Mouse (Mus musculus): ENCODE measurements around the gene Xpot. TPM values are rescaled to one million over a fixed set of nuclear protein-coding genes. Genes with fewer than 3 reads are reported as not detected.

Gene Xpot
- total RNA-seq (2021) = 10 to 100 TPM; 53.8 to 73.0 TPM
- long read RNA-seq, experiment 1, full-length matches to known transcripts = 5 of 22 reads
- long read RNA-seq, experiment 1, partial matches to known transcripts = 1 of 22 reads
- long read RNA-seq, experiment 1, other reads (novel, unspliced or antisense) = 16 of 22 reads
- long read RNA-seq, experiment 2, full-length matches to known transcripts = 4 of 22 reads
- long read RNA-seq, experiment 2, partial matches to known transcripts = 6 of 22 reads
- long read RNA-seq, experiment 2, other reads (novel, unspliced or antisense) = 12 of 22 reads

DNA sequence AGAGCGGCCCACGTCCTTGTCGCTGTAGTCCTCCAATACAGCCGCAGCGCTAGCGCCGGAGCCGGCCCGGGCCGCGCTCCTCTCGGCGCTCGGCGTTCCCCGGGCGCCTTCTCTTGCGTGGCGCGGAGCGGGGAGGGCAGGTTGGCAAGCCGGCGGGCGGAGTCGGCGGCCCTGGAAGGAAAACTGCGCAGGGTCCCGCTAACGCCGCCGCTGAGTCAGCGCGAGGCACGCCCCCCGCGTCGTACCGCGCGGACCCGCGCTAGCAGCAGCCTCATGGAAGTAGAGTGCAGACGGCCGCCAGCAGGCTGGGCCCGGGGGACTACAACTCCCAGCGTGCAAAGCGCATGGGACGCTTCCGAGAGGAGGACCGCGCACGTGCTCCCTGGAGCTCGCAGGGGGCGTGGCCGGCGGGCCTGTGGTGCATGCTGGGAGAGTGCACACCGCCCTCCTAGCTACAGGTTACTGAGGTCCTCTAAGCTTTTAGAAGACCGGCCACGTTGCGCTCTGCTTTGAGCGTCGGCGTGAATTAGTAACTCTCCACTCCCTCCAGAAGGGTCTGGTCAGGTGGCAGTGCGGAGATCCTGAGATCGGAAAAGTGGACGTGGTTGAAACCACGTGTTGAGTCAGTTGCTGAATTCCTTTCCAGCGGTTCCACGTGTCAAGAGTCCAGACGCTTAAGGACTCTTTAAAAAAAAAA, at the start of gene Xpot:
TSS of gene Xpot (minus strand) at position 147 of the 697 bp plus-strand sequence.
- peak; percentile 94 to 95 for DNase-seq (ENCODE audit: low spot score in 2 of 2)

GRCm38 (mm10) chr10:121669103-121669502, 43.0 kb upstream of the Xpot start:
- DNase-seq (ENCODE audit: low spot score in 2 of 2) = no peak

DNA sequence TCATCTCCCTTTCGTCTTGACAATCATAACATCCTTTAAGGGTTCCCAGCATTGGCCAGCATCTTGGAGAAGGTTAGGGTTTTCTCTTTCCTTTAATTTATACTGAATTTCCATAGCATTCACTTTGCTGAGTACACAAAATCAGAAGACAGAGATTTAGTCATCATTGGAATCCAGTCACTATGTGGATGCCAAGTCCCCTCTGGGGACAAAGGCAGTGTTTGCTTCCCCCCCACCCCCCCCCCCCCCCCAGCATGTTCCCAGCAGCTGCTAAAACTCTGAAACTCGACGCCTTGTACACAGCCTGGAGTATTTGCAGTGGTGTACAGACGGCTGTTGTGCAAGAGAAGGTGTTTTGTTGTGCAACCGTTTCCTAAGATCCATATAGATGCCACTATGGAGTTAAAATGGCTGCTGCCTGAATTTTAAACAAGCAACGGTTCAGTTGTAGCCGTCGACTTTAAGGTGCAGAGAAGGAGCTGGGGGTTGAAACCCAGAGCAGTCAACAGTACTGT, 39.6 kb upstream of the Xpot start:
- no peak for DNase-seq (ENCODE audit: low spot score in 2 of 2)

GRCm38 (mm10) chr10:121663599-121663998, 37.5 kb upstream of the Xpot start:
- no peak for DNase-seq (ENCODE audit: low spot score in 2 of 2)

DNA sequence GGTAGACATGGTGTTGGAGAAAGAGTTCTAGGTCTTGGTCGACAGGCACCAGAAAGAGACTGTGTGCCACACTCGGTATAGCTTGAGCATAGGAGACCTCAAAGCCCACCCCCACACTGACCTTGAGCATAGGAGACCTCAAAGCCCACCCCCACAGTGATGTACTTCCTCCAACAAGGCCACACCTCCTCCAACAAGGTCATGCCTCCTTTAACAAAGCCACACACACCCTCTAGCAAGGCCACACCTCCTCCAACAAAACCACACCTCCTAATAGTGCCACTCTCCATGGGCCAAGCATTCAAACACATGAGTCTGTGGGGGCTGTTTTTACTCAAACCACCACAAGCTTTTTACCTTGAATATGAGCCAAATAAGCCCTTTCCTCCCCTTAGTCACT, 36.6 kb upstream of the Xpot start:
- DNase-seq (ENCODE audit: low spot score in 2 of 2) = no peak

GRCm38 (mm10) chr10:121655907-121656306, 29.8 kb upstream of the Xpot start:
- DNase-seq (ENCODE audit: low spot score in 2 of 2) = no peak

GRCm38 (mm10) chr10:121653079-121653478, 26.9 kb upstream of the Xpot start:
- no peak for DNase-seq (ENCODE audit: low spot score in 2 of 2)

- DNase-seq (ENCODE audit: low spot score in 2 of 2) = no peak
Measured at GRCm38 (mm10) chr10:121646294-121646693, 20.2 kb upstream of the Xpot start.

DNA sequence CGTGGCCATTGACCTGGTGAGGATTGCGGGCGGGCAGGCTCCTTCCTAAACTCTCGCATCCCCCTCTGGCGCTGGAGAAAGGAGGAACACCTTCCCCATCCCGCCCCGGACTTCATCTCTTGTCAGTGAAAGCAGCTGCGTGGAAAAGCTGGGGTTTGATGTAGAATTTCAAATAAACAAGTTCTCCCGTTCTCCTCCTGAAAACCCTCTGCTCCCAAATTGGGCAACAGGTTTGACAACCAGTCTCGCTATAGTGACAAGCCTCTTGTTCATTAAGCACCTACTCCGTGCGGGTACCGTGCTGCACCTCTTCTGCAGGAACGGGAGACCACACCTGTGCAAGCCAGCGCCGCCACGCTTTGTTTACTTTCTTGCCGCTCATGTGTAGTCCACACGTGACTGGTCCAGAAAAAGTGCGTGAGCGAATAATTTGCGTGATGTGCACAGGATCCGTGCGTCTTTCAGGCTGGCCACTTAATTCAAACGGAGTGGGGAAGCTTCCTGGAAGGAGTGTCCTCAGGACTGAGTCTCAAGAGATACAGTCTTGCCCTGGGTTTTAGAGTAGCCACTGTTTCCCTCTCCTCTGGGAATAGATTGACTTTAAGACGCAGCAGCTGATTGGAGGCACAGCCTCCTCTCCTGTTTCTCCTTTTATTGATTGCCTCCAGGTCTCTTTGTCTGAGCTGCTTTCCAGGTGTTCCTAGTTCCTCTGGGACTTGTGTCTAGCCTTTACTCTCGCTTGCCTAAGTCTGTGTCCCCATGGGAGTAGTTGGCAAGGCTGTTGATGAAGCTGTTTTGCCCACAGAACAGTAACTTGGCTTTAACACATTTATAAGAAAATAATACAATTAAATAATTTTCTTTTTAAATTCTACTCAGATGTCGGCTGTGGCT, 16.2 kb upstream of the Xpot start:
- no peak for DNase-seq (ENCODE audit: low spot score in 2 of 2)

- no peak for DNase-seq (ENCODE audit: low spot score in 2 of 2)
Measured at GRCm38 (mm10) chr10:121641272-121642053, 15.3 kb upstream of the Xpot start, which contains the start of gene D930020B18Rik. Gene D930020B18Rik, plus strand, starts transcription at chr10:121641588.

GRCm38 (mm10) chr10:121640944-121641271, 14.8 kb upstream of the Xpot start:
- DNase-seq (ENCODE audit: low spot score in 2 of 2) = no peak

GRCm38 (mm10) chr10:121640150-121640930, 14.2 kb upstream of the Xpot start:
- no peak for DNase-seq (ENCODE audit: low spot score in 2 of 2)

DNA sequence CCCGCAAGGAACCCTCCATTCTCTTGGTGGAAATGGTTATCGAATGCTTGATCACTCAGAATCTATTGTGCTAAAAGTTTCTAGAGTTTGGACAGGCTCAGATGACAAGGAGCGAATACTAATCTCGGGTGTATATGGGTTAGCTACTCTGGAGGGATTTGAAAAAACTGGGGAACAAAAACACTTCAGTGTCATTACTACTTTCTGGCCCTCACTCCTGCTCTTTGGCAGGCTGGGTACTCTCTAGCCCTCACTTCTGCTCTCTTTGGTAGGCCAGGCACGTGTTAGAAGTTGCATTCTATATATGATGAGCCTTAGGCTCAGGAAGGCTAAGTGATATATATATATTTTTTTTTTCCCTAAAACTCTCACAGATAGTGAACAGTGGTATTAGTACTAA, 13.4 kb upstream of the Xpot start:
- DNase-seq (ENCODE audit: low spot score in 2 of 2) = no peak

DNA sequence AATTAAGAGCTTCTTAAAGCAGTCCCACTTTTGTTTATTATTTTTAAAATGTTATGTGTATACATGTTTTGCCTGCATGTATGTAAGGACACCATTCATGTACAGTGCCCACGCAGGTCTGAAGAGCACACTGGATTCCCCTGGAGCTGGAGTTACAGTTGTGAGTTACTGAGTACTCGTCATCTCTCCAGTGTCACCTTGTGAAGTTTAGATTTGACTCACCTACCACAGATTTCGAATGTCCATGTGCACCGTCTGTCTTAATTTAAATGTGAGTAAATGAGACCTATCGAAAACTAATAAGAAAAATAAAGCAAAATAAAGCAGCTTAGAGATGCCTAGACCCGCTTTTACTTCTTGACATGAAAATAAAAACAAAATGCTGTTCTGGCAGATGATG, 10.1 kb upstream of the Xpot start:
- DNase-seq (ENCODE audit: low spot score in 2 of 2) = no peak

GRCm38 (mm10) chr10:121634159-121634558, 8.0 kb upstream of the Xpot start:
- DNase-seq (ENCODE audit: low spot score in 2 of 2) = no peak

DNA sequence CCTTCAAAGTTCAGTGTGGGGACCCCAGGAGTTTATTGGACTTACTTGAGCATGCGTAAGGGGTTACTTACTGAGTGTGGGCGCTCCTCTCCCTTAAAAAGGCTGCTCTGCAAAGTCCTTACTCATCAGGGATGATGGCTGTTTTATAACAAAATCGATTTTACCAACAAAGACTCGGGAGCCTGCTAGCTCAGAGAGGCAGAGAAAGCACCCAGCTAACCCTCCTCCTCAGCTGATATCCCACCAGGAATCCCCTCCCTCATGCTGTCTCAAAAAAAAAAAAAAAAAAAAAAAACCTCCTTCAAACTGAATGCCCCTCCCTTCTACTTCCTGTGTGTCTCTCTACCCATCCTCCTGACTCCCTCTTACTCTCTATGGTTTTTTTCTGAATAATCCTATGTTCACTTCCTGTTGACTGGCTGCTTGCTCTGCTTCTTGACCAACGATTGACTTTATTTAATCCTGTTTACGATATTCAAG, 2.5 kb upstream of the Xpot start:
- DNase-seq (ENCODE audit: low spot score in 2 of 2) = no peak

DNA sequence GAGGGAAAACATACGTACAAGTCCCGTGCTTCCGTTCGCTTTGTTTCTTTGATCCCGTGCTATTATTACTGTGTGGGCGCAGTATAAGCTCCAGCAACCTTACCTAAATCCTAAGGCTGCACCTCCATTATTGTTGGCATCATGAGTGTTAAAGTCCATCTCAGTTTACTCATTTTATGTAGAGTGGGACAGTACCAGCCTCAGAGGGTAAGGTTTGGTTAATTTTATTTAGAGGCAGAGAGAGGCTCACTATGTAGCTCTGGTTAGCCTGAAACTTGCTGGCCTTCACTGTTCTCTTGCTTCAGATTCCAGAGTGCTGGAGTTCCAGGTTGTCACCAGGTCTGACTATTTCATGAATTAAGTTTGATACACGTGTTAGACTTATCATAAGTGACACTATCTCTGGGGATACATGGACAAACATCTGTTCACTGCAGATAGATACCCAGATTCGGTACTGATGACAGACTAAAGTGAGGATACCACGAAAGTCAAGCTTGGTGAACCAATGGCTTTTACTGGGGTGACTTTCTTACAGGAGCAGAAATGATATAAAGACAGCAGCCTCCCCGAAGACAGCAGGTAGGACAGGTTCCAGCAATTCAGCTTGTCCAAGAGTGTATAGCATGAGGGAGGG, 1.2 kb upstream of the Xpot start:
- DNase-seq (ENCODE audit: low spot score in 2 of 2) = no peak

GRCm38 (mm10) chr10:121625407-121626185, 536 bp downstream of the Xpot start:
- no peak for DNase-seq (ENCODE audit: low spot score in 2 of 2)

GRCm38 (mm10) chr10:121625006-121625405, 1.1 kb downstream of the Xpot start:
- DNase-seq (ENCODE audit: low spot score in 2 of 2) = no peak

Data from adrenal gland, adult 18-20 months (tissue).